Mouse (Mus musculus): ENCODE data around the gene Dph2. TPM values are rescaled to one million over a fixed set of nuclear protein-coding genes. Genes with fewer than 3 reads are reported as not detected.

Gene Dph2
- polyA plus RNA-seq, 2 experiments: 5.1 to 6.8 TPM

DNA sequence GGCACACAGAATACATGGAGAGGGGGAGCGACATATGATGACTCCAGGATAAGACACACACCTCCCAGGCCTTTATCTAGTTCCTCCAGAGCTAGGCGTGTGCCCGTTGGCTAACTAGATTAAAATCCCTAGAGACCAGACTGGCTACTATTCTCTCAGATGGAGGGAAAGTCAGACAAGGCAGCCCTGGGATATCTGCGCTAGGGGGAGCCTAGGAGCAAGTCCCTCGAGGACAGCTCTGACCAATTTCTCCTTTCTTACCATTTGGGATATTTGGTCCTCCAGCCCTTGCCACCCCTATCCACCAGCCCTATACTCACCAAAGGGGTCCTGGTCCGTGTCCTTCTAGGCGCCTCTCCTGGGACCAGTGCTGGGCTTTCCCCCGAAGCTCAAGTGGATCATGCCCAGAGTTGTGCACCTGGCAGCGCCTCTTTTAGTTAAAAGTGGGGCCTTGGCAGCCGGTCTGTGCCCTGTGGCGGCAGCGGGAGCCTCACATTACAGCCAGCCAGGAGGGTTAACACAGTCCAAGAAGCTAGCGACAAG is 36.9 kb upstream of the Dph2 start:
- peak; percentile 90 to 92 (median 91) for DNase-seq (ENCODE audit: low read depth in 3 of 3, low spot score in 3 of 3)
- TF ChIP-seq EP300 (IDR thresholded peaks at IDR 0.05; ENCODE audit: low read depth): peak; percentile 93
- peak; percentile 85 for TF ChIP-seq CTCF (IDR thresholded peaks at IDR 0.05; ENCODE audit: low read depth)
- Histone ChIP-seq H3K27me3 (ENCODE audit: control insufficient read depth, insufficient read depth, low read length) (peaks cover 62% of the 10 kb centered on the region), H3K4me1 (replicated peaks; ENCODE audit: control insufficient read depth in 2 of 2, insufficient read depth in 2 of 2, low read length in 1 of 2) (peaks cover 16 to 32% of the 10 kb centered on the region in 2 experiments), H3K9ac (replicated peaks) (peak overlapping the region; percentile 83), H3K36me3 (replicated peaks; ENCODE audit: control insufficient read depth, insufficient read depth, low read depth) (no peaks in the 10 kb centered on the region), H3K27ac (peak overlapping the region; percentile 87), H3K9me3 (ENCODE audit: control insufficient read depth, low read length) (peaks cover 3% of the 10 kb centered on the region), H3K4me3 (ENCODE audit: insufficient read depth in 1 of 2, low read depth in 2 of 2, low read length in 2 of 2) (peak overlapping the region; percentile 58 to 63), H3K4me2 (ENCODE audit: low read depth) (peak overlapping the region; percentile 64)
- ATAC-seq (ENCODE audit: insufficient read depth): peak; percentile 92
- 2% methylated on average over 13 of the region's 13 CpGs for WGBS (ENCODE audit: insufficient replicate concordance)

DNA sequence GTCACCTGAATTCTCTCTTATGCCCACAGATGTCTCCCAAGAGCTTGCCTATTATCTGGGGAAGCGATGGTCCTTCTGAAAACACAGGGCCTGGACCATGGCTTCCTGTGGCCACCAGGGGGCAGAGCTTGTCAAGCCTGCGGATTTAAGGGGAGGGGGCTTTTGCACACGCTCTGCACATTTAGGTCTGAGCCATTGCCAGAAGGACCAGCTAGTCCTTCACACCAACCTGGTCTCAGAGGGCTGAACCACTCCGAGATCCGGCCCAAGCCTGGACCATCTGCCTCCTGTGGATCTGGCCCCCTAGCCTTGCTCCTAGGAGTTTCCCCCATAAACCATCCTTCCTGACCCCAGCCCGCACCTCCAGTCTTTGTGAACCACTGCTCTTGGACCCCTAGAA is 36.4 kb upstream of the Dph2 start:
- Histone ChIP-seq H3K9ac (replicated peaks) (peak overlapping the region; percentile 19; the same call in 1 of the 2 replicates), H3K4me1 (replicated peaks; ENCODE audit: control insufficient read depth in 2 of 2, insufficient read depth in 2 of 2, low read length in 1 of 2) (peaks cover 16 to 32% of the 10 kb centered on the region in 2 experiments), H3K4me3 (ENCODE audit: insufficient read depth in 1 of 2, low read depth in 2 of 2, low read length in 2 of 2) (peak overlapping the region; percentile 58 to 63), H3K36me3 (replicated peaks; ENCODE audit: control insufficient read depth, insufficient read depth, low read depth) (no peaks in the 10 kb centered on the region), H3K9me3 (ENCODE audit: control insufficient read depth, low read length) (peaks cover 3% of the 10 kb centered on the region), H3K4me2 (ENCODE audit: low read depth) (peak overlapping the region; percentile 64), H3K27me3 (ENCODE audit: control insufficient read depth, insufficient read depth, low read length) (peaks cover 63% of the 10 kb centered on the region), H3K27ac (peak overlapping the region; percentile 9; the same call in 1 of the 2 replicates)
- DNase-seq (ENCODE audit: low read depth in 3 of 3, low spot score in 3 of 3): no peak
- TF ChIP-seq CTCF (IDR thresholded peaks at IDR 0.05; ENCODE audit: low read depth): peak; percentile 97
- TF ChIP-seq EP300 (IDR thresholded peaks at IDR 0.05; ENCODE audit: low read depth): no peak
- WGBS (ENCODE audit: insufficient replicate concordance): 12% methylated on average over 6 of the region's 6 CpGs
- ATAC-seq (ENCODE audit: insufficient read depth): peak; percentile 56

DNA sequence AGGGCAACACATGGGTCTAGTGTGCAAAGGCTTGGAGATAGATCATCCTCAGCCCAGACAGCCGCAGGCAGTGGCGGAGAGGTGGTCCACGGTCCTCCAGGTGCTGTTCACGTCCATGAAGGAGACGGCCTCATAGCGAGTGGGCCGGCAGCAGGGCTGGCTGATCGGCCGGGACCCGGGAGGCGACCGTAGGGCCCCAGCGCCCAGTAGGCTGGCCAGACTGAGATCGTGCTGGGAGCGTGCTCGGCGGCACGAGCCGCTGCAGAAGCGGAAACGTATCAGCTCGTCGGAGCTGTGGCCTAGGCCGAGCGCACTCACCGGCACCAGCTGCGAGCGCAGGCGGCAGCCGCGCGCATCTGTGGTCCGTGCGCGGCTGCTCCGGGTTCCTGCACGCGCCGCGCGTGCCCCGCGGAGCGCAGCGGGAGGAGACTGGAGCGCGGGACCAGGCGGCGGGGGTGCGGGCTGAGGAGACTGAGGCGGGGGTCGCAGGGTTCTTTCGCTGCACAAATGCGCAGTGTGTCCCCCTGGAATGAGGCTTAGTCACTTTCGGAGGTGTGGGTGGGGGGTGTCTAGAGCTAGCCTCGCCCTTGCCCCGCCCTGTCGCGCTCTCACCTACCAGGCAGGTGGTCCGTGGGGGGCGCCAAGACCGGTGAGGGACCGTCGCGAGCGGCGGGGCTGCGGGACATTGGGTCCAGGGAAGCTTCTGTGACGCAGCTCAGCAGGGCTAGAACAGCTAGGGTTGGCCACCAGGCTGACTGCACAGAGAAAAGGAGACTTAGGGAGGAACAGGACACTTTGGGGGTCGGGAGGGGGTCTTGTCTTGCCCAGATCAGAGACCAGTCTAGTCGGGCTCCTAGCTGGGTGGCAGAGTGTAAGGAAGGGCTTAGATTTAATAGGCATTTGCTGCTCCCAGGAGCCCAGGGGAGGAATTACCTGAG is 35.0 kb upstream of the Dph2 start:
- Histone ChIP-seq H3K36me3 (replicated peaks; ENCODE audit: control insufficient read depth, insufficient read depth, low read depth) (no peaks in the 10 kb centered on the region), H3K9ac (replicated peaks) (no peak overlapping the region), H3K27ac (no peak overlapping the region), H3K4me1 (replicated peaks; ENCODE audit: control insufficient read depth in 2 of 2, insufficient read depth in 2 of 2, low read length in 1 of 2) (peaks cover 16 to 32% of the 10 kb centered on the region in 2 experiments), H3K4me2 (ENCODE audit: low read depth) (peak overlapping the region; percentile 64), H3K27me3 (ENCODE audit: control insufficient read depth, insufficient read depth, low read length) (peaks cover 63% of the 10 kb centered on the region), H3K9me3 (ENCODE audit: control insufficient read depth, low read length) (peaks cover 3% of the 10 kb centered on the region), H3K4me3 (ENCODE audit: insufficient read depth in 1 of 2, low read depth in 2 of 2, low read length in 2 of 2) (peak overlapping the region; percentile 31 to 58)
- 4% methylated on average over 71 of the region's 71 CpGs for WGBS (ENCODE audit: insufficient replicate concordance)
- no peak for ATAC-seq (ENCODE audit: insufficient read depth)
- DNase-seq (ENCODE audit: low read depth in 3 of 3, low spot score in 3 of 3): no peak
- TF ChIP-seq EP300 (IDR thresholded peaks at IDR 0.05; ENCODE audit: low read depth) (no peak), CTCF (IDR thresholded peaks at IDR 0.05; ENCODE audit: low read depth) (no peak)

DNA sequence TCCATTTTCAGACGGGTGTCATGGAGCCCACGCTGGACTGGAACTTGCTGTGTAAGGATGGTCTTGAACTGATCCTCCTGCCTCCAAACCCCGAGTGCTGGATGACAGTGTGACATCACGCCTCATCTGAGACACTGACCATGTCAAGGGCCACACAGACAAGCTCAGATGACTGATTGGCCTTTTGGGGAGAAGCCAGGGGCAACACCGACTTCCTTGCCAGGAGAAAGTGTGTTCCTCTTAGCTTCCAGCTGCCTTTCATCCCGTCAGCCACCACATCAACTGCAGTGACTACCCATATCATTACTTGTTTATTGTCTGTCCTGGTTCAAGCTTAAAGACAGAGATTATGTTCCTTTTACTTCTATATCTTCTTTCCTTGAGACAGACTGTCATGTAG is 33.1 kb upstream of the Dph2 start:
- H3K27ac ChIP-seq: no peak overlapping the region
- TF ChIP-seq CTCF (IDR thresholded peaks at IDR 0.05; ENCODE audit: low read depth) (no peak), EP300 (IDR thresholded peaks at IDR 0.05; ENCODE audit: low read depth) (no peak)
- H3K27me3 ChIP-seq (ENCODE audit: control insufficient read depth, insufficient read depth, low read length): peaks cover 56% of the 10 kb centered on the region
- H3K9me3 ChIP-seq (ENCODE audit: control insufficient read depth, low read length): no peaks in the 10 kb centered on the region
- ATAC-seq (ENCODE audit: insufficient read depth) (no peak), DNase-seq (ENCODE audit: low read depth in 3 of 3, low spot score in 3 of 3) (no peak)
- H3K9ac ChIP-seq (replicated peaks): no peak overlapping the region
- peaks cover 16 to 28% of the 10 kb centered on the region in 2 experiments for H3K4me1 ChIP-seq (replicated peaks; ENCODE audit: control insufficient read depth in 2 of 2, insufficient read depth in 2 of 2, low read length in 1 of 2)
- no peaks in the 10 kb centered on the region for H3K36me3 ChIP-seq (replicated peaks; ENCODE audit: control insufficient read depth, insufficient read depth, low read depth)
- H3K4me2 ChIP-seq (ENCODE audit: low read depth): no peak overlapping the region
- H3K4me3 ChIP-seq (ENCODE audit: insufficient read depth in 1 of 2, low read depth in 2 of 2, low read length in 2 of 2): no peak overlapping the region
- 28% methylated on average over 6 of the region's 6 CpGs for WGBS (ENCODE audit: insufficient replicate concordance)

DNA sequence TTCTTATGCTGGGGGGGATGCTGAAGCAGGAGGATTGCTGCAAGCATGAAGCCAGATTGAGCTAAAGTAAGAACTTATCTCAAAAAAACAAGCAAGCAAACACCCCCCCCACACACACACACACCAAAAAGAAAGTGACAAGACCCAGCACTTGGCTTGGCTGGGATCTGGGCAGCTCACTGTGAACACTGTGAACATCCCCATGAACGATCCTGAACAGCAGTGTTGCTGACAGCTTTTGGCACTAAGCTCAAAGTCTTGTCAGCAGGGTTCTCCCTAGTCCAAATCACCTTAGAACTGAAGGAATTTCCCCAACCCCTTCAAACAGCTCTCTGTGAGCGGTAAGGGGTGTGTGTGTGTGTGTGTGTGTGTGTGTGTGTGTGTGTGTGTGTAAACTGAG is 31.6 kb upstream of the Dph2 start:
- no peak overlapping the region for H3K4me3 ChIP-seq (ENCODE audit: insufficient read depth in 1 of 2, low read depth in 2 of 2, low read length in 2 of 2)
- H3K4me2 ChIP-seq (ENCODE audit: low read depth): no peak overlapping the region
- ATAC-seq (ENCODE audit: insufficient read depth) (no peak), DNase-seq (ENCODE audit: low read depth in 3 of 3, low spot score in 3 of 3) (no peak)
- peaks cover 10 to 16% of the 10 kb centered on the region in 2 experiments for H3K4me1 ChIP-seq (replicated peaks; ENCODE audit: control insufficient read depth in 2 of 2, insufficient read depth in 2 of 2, low read length in 1 of 2)
- WGBS (ENCODE audit: insufficient replicate concordance): 51% methylated on average over 2 of the region's 2 CpGs
- no peaks in the 10 kb centered on the region for H3K36me3 ChIP-seq (replicated peaks; ENCODE audit: control insufficient read depth, insufficient read depth, low read depth)
- H3K9me3 ChIP-seq (ENCODE audit: control insufficient read depth, low read length): no peaks in the 10 kb centered on the region
- H3K27ac ChIP-seq: no peak overlapping the region
- H3K9ac ChIP-seq (replicated peaks): no peak overlapping the region
- peaks cover 45% of the 10 kb centered on the region for H3K27me3 ChIP-seq (ENCODE audit: control insufficient read depth, insufficient read depth, low read length)
- TF ChIP-seq EP300 (IDR thresholded peaks at IDR 0.05; ENCODE audit: low read depth) (no peak), CTCF (IDR thresholded peaks at IDR 0.05; ENCODE audit: low read depth) (no peak)
